Mouse (Mus musculus): ENCODE results near the gene Acsf2. TPM values are rescaled to one million over a fixed set of nuclear protein-coding genes. Genes with fewer than 3 reads are reported as not detected.
A peak's percentile ranks its signal among the peaks of the same experiment; 100 is the strongest.
"Not testable (repeated sequence)": the region's sequence is repeated elsewhere in the genome, so short reads cannot be mapped to it uniquely, and the experiment has no call there.

Acsf2 gene
- 7.1 and 9.3 TPM in 2 replicates for polyA plus RNA-seq (2014; fragmentation: Nextera tagmentation; extraction: Ambion mirVana)

DNA sequence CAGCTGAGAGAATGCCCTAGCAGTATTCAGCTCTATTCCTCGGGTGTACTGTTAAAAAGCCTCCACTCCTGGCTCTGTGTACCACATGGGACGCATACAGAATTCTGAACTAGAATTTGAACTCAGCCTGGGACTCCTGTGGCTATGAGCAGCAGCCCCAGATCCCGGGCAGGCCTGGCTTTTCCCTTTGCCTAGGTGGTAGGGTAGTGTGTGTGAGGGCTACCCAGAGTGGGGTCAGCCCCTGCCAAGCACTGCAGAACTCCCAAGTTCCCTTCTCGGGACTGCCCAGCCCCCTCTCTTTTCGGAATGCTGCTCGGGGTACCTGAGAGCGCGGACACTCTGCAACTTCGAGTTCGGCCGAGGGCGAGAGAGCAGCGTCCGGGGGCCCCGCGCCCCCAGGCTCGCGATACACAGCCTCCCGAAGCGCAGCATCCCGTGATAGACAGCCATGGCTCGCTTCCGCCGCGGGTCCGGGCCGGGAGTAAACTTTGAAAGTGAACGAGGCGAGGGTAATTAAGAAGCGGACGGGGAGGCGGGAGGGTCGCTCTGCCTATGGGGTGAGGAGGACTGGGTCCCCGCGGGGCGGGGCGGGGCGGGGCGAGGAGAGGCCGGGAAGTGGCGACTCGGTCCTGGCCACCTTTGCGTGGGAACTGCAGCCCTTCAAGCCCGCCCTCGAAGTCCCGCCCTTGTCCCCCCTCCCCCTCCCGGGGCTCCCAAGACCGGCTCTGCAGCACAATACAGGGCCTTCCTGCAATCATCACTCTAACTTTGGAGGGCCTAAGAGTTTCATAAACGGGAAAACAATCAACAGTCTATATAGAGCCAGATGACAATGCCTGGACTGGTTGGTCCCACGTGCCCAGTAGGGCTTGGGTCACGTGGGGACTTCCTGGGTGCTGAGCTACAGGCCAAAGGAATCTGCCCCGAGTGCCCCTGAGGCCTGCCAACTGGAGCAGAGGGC lies at the start of gene Acsf2:
TSS of gene Acsf2 (minus strand) at position 551 of the 961 bp plus-strand sequence.
- Histone ChIP-seq H3K9ac (replicated peaks; ENCODE audit: low read depth, low read length) (peak within 1 kb of the TSS; percentile 53), H3K27me3 (ENCODE audit: control insufficient read depth, insufficient read depth, low read length) (no peaks in the 10 kb centered on the region), H3K9me3 (ENCODE audit: control insufficient read depth, low read depth, low read length) (no peaks in the 10 kb centered on the region), H3K4me1 (ENCODE audit: control insufficient read depth, insufficient read depth, low read length) (0 out of 2 replicates have a peak, but pooled peaks cover 7% of the 10 kb centered on the region), H3K36me3 (ENCODE audit: control insufficient read depth, insufficient read depth, low read length) (no peaks in the 10 kb centered on the region), H3K4me3 (ENCODE audit: low read depth, low read length) (peak within 1 kb of the TSS; percentile 61), H3K27ac (ENCODE audit: low read length) (peak within 1 kb of the TSS; percentile 33; the same call in 1 of the 2 replicates), H3K4me2 (replicated peaks; ENCODE audit: low read depth, low read length) (peak within 1 kb of the TSS; percentile 69)
- peak; percentile 91 for ATAC-seq (ENCODE audit: insufficient number of reproducible peaks, insufficient read depth, low FRiP score, low read depth)
- WGBS, result 1% methylated on average over 52 of the region's 52 CpGs

DNA sequence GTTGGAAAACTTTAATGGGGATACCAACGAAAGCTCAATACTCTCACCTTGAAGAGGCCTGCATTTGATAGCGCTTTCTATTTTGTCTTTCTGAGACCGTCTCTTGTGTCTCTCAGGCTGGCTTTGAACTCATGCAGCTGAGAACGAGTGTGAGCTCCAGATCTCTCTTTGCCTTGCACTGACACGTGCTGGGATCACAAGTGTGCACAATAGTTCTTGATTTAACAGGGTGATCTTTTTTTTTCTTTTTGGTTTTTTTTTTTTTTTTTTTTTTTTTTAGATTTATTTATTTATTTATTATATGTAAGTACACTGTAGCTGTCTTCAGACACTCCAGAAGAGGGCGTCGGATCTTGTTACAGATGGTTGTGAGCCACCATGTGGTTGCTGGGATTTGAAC lies 49.6 kb upstream of the Acsf2 start:
- H3K4me1 ChIP-seq (ENCODE audit: control insufficient read depth, insufficient read depth, low read length); H3K27me3 ChIP-seq (ENCODE audit: control insufficient read depth, insufficient read depth, low read length); H3K4me3 ChIP-seq (ENCODE audit: low read depth, low read length); ATAC-seq (ENCODE audit: insufficient number of reproducible peaks, insufficient read depth, low FRiP score, low read depth); H3K9me3 ChIP-seq (ENCODE audit: control insufficient read depth, low read depth, low read length); H3K9ac ChIP-seq (replicated peaks; ENCODE audit: low read depth, low read length); H3K4me2 ChIP-seq (replicated peaks; ENCODE audit: low read depth, low read length); H3K27ac ChIP-seq (ENCODE audit: low read length): not testable (repeated sequence)
- 90% methylated on average over 5 of the region's 7 CpGs for WGBS
- H3K36me3 ChIP-seq (ENCODE audit: control insufficient read depth, insufficient read depth, low read length), result peaks cover 26% of the 10 kb centered on the region

DNA sequence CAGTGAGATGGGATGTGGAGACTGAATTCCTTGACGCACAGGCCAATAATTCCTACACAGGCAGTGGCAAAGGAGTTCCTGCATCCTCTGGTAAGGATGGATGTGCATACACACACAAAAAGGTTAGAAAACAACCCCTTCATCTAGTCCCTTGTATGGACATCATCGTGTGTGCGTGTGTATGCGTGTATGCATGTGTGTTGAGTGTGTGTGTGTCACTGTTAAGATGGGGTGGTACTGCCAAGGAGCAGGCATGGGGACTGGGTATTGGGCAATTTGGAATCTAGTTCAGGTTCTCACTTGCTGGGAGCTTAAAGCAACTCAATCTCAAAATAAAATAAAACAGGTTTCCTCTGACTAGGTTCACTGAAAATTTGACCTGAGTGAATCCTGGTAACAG lies 44.8 kb upstream of the Acsf2 start:
- H3K27ac ChIP-seq (ENCODE audit: low read length), result no peak overlapping the region
- H3K9me3 ChIP-seq (ENCODE audit: control insufficient read depth, low read depth, low read length), result no peaks in the 10 kb centered on the region
- no peaks in the 10 kb centered on the region for H3K27me3 ChIP-seq (ENCODE audit: control insufficient read depth, insufficient read depth, low read length)
- peaks cover 67% of the 10 kb centered on the region for H3K36me3 ChIP-seq (ENCODE audit: control insufficient read depth, insufficient read depth, low read length)
- no peaks in the 10 kb centered on the region for H3K4me1 ChIP-seq (ENCODE audit: control insufficient read depth, insufficient read depth, low read length)
- WGBS, result 91% methylated on average over 4 of the region's 4 CpGs
- ATAC-seq (ENCODE audit: insufficient number of reproducible peaks, insufficient read depth, low FRiP score, low read depth), result no peak
- H3K4me2 ChIP-seq (replicated peaks; ENCODE audit: low read depth, low read length), result no peak overlapping the region
- H3K9ac ChIP-seq (replicated peaks; ENCODE audit: low read depth, low read length), result no peak overlapping the region
- H3K4me3 ChIP-seq (ENCODE audit: low read depth, low read length), result no peak overlapping the region

DNA sequence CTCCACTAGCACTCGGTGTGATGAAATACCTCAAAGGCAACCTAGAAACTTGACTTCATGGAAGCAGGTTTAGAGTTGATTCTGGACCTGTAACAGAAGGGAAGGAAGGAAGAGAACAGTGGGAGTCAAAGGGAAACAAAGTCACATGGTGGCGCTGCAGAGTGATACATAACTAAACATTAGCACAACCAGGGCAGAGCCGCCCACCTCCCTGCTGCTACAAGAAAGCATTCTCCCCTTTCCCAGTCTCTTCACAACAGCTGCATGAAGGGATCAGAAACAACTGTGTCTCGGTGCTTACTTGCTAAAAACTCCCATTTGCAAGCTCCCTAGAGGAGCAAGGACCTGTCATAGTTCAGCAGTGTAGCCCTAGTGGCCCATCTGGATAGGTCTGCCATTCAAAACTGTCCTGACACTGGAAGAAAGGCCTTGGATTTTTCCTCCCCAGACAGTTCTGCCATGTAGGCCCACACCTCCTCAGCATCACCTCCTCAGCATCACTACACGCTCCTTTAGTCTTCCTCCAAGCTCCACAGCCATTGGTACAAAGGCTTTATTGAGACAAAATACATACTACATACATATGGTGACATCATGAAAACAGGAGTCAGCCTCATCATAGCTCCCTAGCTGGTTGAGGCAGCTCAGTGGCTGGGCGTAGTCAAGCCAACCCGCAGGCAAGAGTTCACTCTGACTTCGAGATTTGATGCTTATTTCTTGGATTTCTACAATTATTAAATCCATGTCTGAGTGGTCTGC lies 43.0 kb upstream of the Acsf2 start:
- H3K9me3 ChIP-seq (ENCODE audit: control insufficient read depth, low read depth, low read length), result no peaks in the 10 kb centered on the region
- 86% methylated on average over 8 of the region's 8 CpGs for WGBS
- no peak overlapping the region for H3K4me2 ChIP-seq (replicated peaks; ENCODE audit: low read depth, low read length)
- ATAC-seq (ENCODE audit: insufficient number of reproducible peaks, insufficient read depth, low FRiP score, low read depth), result no peak
- H3K27ac ChIP-seq (ENCODE audit: low read length), result no peak overlapping the region
- no peak overlapping the region for H3K4me3 ChIP-seq (ENCODE audit: low read depth, low read length)
- no peaks in the 10 kb centered on the region for H3K4me1 ChIP-seq (ENCODE audit: control insufficient read depth, insufficient read depth, low read length)
- H3K9ac ChIP-seq (replicated peaks; ENCODE audit: low read depth, low read length), result no peak overlapping the region
- peaks cover 76% of the 10 kb centered on the region for H3K36me3 ChIP-seq (ENCODE audit: control insufficient read depth, insufficient read depth, low read length)
- no peaks in the 10 kb centered on the region for H3K27me3 ChIP-seq (ENCODE audit: control insufficient read depth, insufficient read depth, low read length)

DNA sequence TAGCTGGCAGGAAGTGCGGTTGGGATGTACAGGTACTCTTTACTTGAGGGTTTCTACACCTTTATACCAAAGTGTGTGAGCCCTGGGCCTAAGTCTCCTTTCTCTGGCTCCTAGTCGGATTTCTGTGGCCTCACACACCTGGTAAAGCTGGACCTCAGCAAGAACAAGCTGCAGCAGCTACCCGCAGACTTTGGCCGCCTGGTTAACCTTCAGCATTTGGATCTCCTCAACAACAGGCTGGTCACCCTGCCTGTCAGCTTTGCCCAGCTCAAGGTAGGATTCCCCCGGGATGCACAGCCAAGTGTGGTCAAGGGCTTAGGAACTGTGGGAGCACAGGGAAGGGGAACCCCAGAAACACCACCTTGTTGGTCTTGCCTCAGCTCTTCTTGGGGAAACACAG lies 32.8 kb upstream of the Acsf2 start:
- H3K9ac ChIP-seq (replicated peaks; ENCODE audit: low read depth, low read length), result no peak overlapping the region
- no peak overlapping the region for H3K27ac ChIP-seq (ENCODE audit: low read length)
- H3K36me3 ChIP-seq (ENCODE audit: control insufficient read depth, insufficient read depth, low read length), result peaks cover 72% of the 10 kb centered on the region
- no peak overlapping the region for H3K4me2 ChIP-seq (replicated peaks; ENCODE audit: low read depth, low read length)
- no peak overlapping the region for H3K4me3 ChIP-seq (ENCODE audit: low read depth, low read length)
- ATAC-seq (ENCODE audit: insufficient number of reproducible peaks, insufficient read depth, low FRiP score, low read depth), result no peak
- 0 out of 2 replicates have a peak, but pooled peaks cover 6% of the 10 kb centered on the region for H3K4me1 ChIP-seq (ENCODE audit: control insufficient read depth, insufficient read depth, low read length)
- H3K9me3 ChIP-seq (ENCODE audit: control insufficient read depth, low read depth, low read length), result no peaks in the 10 kb centered on the region
- no peaks in the 10 kb centered on the region for H3K27me3 ChIP-seq (ENCODE audit: control insufficient read depth, insufficient read depth, low read length)
- WGBS, result 91% methylated on average over 5 of the region's 5 CpGs

DNA sequence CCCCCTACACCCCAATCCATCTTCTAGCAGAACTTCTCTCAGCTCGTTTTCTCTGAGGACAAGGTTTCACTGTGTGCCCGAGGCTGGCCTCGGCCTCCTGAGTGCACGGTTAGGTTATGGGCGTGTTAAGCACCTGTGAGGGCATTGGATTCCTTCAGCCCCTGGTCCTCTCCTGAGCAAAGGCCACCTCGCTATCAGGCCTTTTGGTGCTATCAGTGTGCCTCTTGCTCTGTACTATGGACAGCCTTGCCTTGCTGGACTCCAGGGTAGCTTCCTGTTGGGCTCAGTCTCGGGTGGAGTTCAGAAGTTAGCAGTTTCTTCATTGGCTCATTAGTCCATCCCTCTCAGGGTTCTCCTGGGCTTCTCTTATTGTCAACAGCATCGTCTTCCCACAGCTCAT lies 31.3 kb upstream of the Acsf2 start:
- Histone ChIP-seq H3K36me3 (ENCODE audit: control insufficient read depth, insufficient read depth, low read length) (peaks cover 58% of the 10 kb centered on the region), H3K4me1 (ENCODE audit: control insufficient read depth, insufficient read depth, low read length) (0 out of 2 replicates have a peak, but pooled peaks cover 6% of the 10 kb centered on the region), H3K9me3 (ENCODE audit: control insufficient read depth, low read depth, low read length) (no peaks in the 10 kb centered on the region), H3K4me3 (ENCODE audit: low read depth, low read length) (no peak overlapping the region), H3K4me2 (replicated peaks; ENCODE audit: low read depth, low read length) (no peak overlapping the region), H3K27me3 (ENCODE audit: control insufficient read depth, insufficient read depth, low read length) (no peaks in the 10 kb centered on the region), H3K27ac (ENCODE audit: low read length) (no peak overlapping the region), H3K9ac (replicated peaks; ENCODE audit: low read depth, low read length) (no peak overlapping the region)
- no peak for ATAC-seq (ENCODE audit: insufficient number of reproducible peaks, insufficient read depth, low FRiP score, low read depth)
- 87% methylated on average over 8 of the region's 8 CpGs for WGBS

DNA sequence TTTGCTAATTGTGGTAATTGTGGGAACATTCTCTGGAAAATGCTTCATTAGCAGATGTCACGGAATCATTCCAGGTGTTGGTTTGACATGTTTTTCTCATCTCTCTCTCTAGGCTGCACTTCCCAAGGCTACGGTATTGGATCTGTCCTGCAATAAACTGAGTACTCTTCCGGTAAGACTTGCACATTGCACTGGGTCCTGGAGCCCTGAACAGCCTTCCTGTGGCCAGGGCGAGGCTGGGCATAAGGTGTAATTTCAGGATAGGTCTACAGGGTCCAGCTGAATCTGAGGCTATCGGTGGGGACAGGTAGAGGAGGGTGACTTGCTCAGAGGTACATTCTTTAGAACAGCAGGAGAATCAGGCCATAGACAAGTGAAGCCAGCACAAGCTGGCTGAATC lies 30.3 kb upstream of the Acsf2 start:
- Histone ChIP-seq H3K9ac (replicated peaks; ENCODE audit: low read depth, low read length) (no peak overlapping the region), H3K4me3 (ENCODE audit: low read depth, low read length) (no peak overlapping the region), H3K27me3 (ENCODE audit: control insufficient read depth, insufficient read depth, low read length) (no peaks in the 10 kb centered on the region), H3K27ac (ENCODE audit: low read length) (no peak overlapping the region), H3K36me3 (ENCODE audit: control insufficient read depth, insufficient read depth, low read length) (peaks cover 49% of the 10 kb centered on the region), H3K4me2 (replicated peaks; ENCODE audit: low read depth, low read length) (no peak overlapping the region), H3K4me1 (ENCODE audit: control insufficient read depth, insufficient read depth, low read length) (0 out of 2 replicates have a peak, but pooled peaks cover 6% of the 10 kb centered on the region), H3K9me3 (ENCODE audit: control insufficient read depth, low read depth, low read length) (no peaks in the 10 kb centered on the region)
- ATAC-seq (ENCODE audit: insufficient number of reproducible peaks, insufficient read depth, low FRiP score, low read depth), result no peak
- 94% methylated on average over 5 of the region's 5 CpGs for WGBS

DNA sequence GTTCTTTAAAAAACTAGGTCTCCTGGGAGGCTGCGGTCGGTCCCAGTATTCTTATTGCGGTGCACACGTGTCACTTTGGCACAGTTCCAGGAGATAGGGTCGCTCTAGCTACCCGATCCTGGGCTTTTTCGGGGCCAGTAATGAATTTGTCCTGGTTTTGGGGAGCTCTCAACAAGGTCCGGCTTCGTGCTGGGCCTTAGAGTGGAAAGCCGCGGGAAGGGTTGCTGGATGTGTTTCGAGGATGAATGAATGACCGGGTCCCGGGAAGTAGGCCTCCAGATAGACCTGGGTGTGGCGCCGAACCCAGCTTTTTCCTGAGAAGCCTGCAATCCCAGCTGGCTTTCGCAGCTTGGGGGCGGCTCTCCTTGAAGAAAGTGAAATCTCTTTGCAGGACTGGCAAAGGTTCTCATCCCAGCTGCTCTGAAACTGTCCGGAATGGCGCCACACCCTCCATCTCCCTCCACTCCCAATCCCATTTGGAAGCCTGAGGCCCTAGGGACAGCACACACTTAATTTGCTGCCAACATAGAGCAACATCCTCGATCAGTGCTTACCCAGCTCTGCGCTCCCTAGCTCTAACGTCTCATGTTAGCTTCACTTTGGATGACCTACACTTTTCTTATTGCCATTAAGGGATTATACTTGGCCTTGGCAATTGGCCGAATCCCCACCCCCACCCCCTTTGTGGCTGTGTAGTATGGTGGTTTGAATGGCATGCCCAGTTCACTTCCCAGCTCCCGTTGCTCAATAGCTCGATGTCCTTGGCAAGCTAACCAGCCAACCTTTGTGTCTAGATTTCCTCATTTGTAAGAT lies 28.7 kb upstream of the Acsf2 start:
- Histone ChIP-seq H3K4me2 (replicated peaks; ENCODE audit: low read depth, low read length) (peak overlapping the region; percentile 67), H3K4me3 (ENCODE audit: low read depth, low read length) (peak overlapping the region; percentile 97), H3K27me3 (ENCODE audit: control insufficient read depth, insufficient read depth, low read length) (no peaks in the 10 kb centered on the region), H3K27ac (ENCODE audit: low read length) (peak overlapping the region; percentile 71), H3K9me3 (ENCODE audit: control insufficient read depth, low read depth, low read length) (no peaks in the 10 kb centered on the region), H3K36me3 (ENCODE audit: control insufficient read depth, insufficient read depth, low read length) (peaks cover 34% of the 10 kb centered on the region), H3K4me1 (ENCODE audit: control insufficient read depth, insufficient read depth, low read length) (0 out of 2 replicates have a peak, but pooled peaks cover 6% of the 10 kb centered on the region), H3K9ac (replicated peaks; ENCODE audit: low read depth, low read length) (peak overlapping the region; percentile 87)
- peak; percentile 28; the same call in 1 of the 2 replicates for ATAC-seq (ENCODE audit: insufficient number of reproducible peaks, insufficient read depth, low FRiP score, low read depth)
- 12% methylated on average over 26 of the region's 26 CpGs for WGBS

Measured in stomach, embryonic 14.5 days (tissue).